Mouse (Mus musculus): ENCODE measurements around the gene Bud13.

- no peak for TF ChIP-seq POLR2A (IDR thresholded peaks at IDR 0.05; ENCODE audit: low read depth, low read length)
- no peak for TF ChIP-seq CTCF (IDR thresholded peaks at IDR 0.05; ENCODE audit: extremely low read depth, insufficient read depth, insufficient read length, insufficient replicate concordance)
These were observed 47.4 kb upstream of the Bud13 start, which contains the start of gene Apoc3 for GRCm38 (mm10) chr9:46235596-46235648.

Data from spleen, adult 2 months (tissue).